ENCODE assay signal across 7 mouse cellular contexts in genomic region chr13:51207965-51208364, GRCm38 (mm10). TPM values are rescaled to one million over a fixed set of nuclear protein-coding genes. Genes with fewer than 3 reads are reported as not detected.
DNase-seq lines count a peak whose midpoint lies in the region; ATAC-seq lines count a peak whose summit lies in the region.

No protein-coding gene starts in this region.

- no peak for DNase-seq in lung, postnatal 4 days
- no peak for DNase-seq in spleen, postnatal 36 days (ENCODE audit: low spot score in 2 of 2)
- no peak for DNase-seq in cerebellum, adult 8-10 months

- peaks cover 9% of the 10 kb centered on the region for H3K4me1 ChIP-seq in lung, embryonic 15.5 days
- H3K4me1 ChIP-seq in embryonic facial prominence, embryonic 13.5 days: peaks cover 22% of the 10 kb centered on the region
- H3K4me1 ChIP-seq in intestine, embryonic 16.5 days (ENCODE audit: control insufficient read depth, insufficient read depth, low read length): no peaks in the 10 kb centered on the region
- no peaks in the 10 kb centered on the region for H3K4me1 ChIP-seq in stomach, embryonic 14.5 days (ENCODE audit: control insufficient read depth, insufficient read depth, low read length)

- WGBS in lung, embryonic 15.5 days: 44% methylated on average over 12 of the region's 12 CpGs
- WGBS in embryonic facial prominence, embryonic 13.5 days: 66% methylated on average over 12 of the region's 12 CpGs
- WGBS in intestine, embryonic 16.5 days: 47% methylated on average over 12 of the region's 12 CpGs
- 48% methylated on average over 12 of the region's 12 CpGs for WGBS in stomach, embryonic 14.5 days

- H3K4me3 ChIP-seq in lung, embryonic 15.5 days: no peak overlapping the region
- no peak overlapping the region for H3K4me3 ChIP-seq in embryonic facial prominence, embryonic 13.5 days
- 0 out of 2 replicates have a peak overlapping the region, but pooled peaks have one; percentile 16 for H3K4me3 ChIP-seq in intestine, embryonic 16.5 days (ENCODE audit: low read length)
- H3K4me3 ChIP-seq in stomach, embryonic 14.5 days (ENCODE audit: low read depth, low read length): no peak overlapping the region; the same call in 1 of the 2 replicates

- no peaks in the 10 kb centered on the region for H3K27me3 ChIP-seq in lung, embryonic 15.5 days
- H3K27me3 ChIP-seq in embryonic facial prominence, embryonic 13.5 days: no peaks in the 10 kb centered on the region
- H3K27me3 ChIP-seq in intestine, embryonic 16.5 days (replicated peaks; ENCODE audit: control insufficient read depth, insufficient read depth, low read length): no peaks in the 10 kb centered on the region
- H3K27me3 ChIP-seq in stomach, embryonic 14.5 days (ENCODE audit: control insufficient read depth, insufficient read depth, low read length): no peaks in the 10 kb centered on the region

- peak overlapping the region; percentile 13; the same call in 1 of the 2 replicates for H3K4me2 ChIP-seq in lung, embryonic 15.5 days
- H3K4me2 ChIP-seq in embryonic facial prominence, embryonic 13.5 days: no peak overlapping the region
- 0 out of 2 replicates have a peak overlapping the region, but pooled peaks have one; percentile 17 for H3K4me2 ChIP-seq in intestine, embryonic 16.5 days (ENCODE audit: low read depth, low read length)
- H3K4me2 ChIP-seq in stomach, embryonic 14.5 days (replicated peaks; ENCODE audit: low read depth, low read length): no peak overlapping the region

- ATAC-seq in lung, embryonic 15.5 days (ENCODE audit: borderline replicate concordance, extremely low read depth, low FRiP score, low TSS enrichment): peak; percentile 33; the same call in 1 of the 2 replicates
- 0 out of 2 replicates have a peak, but pooled peaks have one; percentile 48 for ATAC-seq in embryonic facial prominence, embryonic 13.5 days (ENCODE audit: insufficient number of reproducible peaks, insufficient read depth, low FRiP score, low TSS enrichment, low read depth)
- peak; percentile 63; the same call in 1 of the 2 replicates for ATAC-seq in intestine, embryonic 16.5 days
- ATAC-seq in stomach, embryonic 14.5 days (ENCODE audit: insufficient number of reproducible peaks, insufficient read depth, low FRiP score, low read depth): peak; percentile 30; the same call in 1 of the 2 replicates

- no peak overlapping the region for H3K9ac ChIP-seq in lung, embryonic 15.5 days
- H3K9ac ChIP-seq in embryonic facial prominence, embryonic 13.5 days: no peak overlapping the region
- no peak overlapping the region for H3K9ac ChIP-seq in intestine, embryonic 16.5 days (ENCODE audit: low read depth, low read length)
- H3K9ac ChIP-seq in stomach, embryonic 14.5 days (replicated peaks; ENCODE audit: low read depth, low read length): no peak overlapping the region

- no peaks in the 10 kb centered on the region for H3K36me3 ChIP-seq in lung, embryonic 15.5 days
- H3K36me3 ChIP-seq in embryonic facial prominence, embryonic 13.5 days: no peaks in the 10 kb centered on the region
- H3K36me3 ChIP-seq in intestine, embryonic 16.5 days (ENCODE audit: control insufficient read depth, insufficient read depth, low read length): no peaks in the 10 kb centered on the region
- H3K36me3 ChIP-seq in stomach, embryonic 14.5 days (ENCODE audit: control insufficient read depth, insufficient read depth, low read length): no peaks in the 10 kb centered on the region

- H3K27ac ChIP-seq in lung, embryonic 15.5 days: no peak overlapping the region
- no peak overlapping the region for H3K27ac ChIP-seq in embryonic facial prominence, embryonic 13.5 days
- H3K27ac ChIP-seq in intestine, embryonic 16.5 days (ENCODE audit: low read length): no peak overlapping the region
- H3K27ac ChIP-seq in stomach, embryonic 14.5 days (ENCODE audit: low read length): no peak overlapping the region

- no peaks in the 10 kb centered on the region for H3K9me3 ChIP-seq in lung, embryonic 15.5 days
- H3K9me3 ChIP-seq in embryonic facial prominence, embryonic 13.5 days: no peaks in the 10 kb centered on the region
- no peaks in the 10 kb centered on the region for H3K9me3 ChIP-seq in intestine, embryonic 16.5 days (ENCODE audit: control insufficient read depth, low read length)
- no peaks in the 10 kb centered on the region for H3K9me3 ChIP-seq in stomach, embryonic 14.5 days (ENCODE audit: control insufficient read depth, low read depth, low read length)

RNA-seq across cellular contexts. Expression of gene Nxnl2, which starts 37.1 kb away (rescaled TPM):
- 2.8 and 3.3 TPM in 2 replicates for polyA plus RNA-seq in lung, embryonic 15.5 days (2015; fragmentation: Nextera tagmentation; extraction: Ambion mirVana)
- polyA plus RNA-seq in embryonic facial prominence, embryonic 13.5 days (2015; fragmentation: Nextera tagmentation; extraction: Ambion mirVana): 5.8 and 6.0 TPM in 2 replicates
- polyA plus RNA-seq in intestine, embryonic 16.5 days (2015; fragmentation: Nextera tagmentation; extraction: Ambion mirVana): 1.9 and 2.4 TPM in 2 replicates
- polyA plus RNA-seq in stomach, embryonic 14.5 days (2014; fragmentation: Nextera tagmentation; extraction: Ambion mirVana): 1.0 and 1.1 TPM in 2 replicates

Comparison
In these comparisons a context has a peak if more than half of its experiments do, and no peak if none do; other contexts are left out.
1. H3K4me2 ChIP-seq: peak in lung, embryonic 15.5 days (single experiment) and intestine, embryonic 16.5 days (single experiment); none in embryonic facial prominence, embryonic 13.5 days (single experiment) and stomach, embryonic 14.5 days (single experiment).
2. Peak in every context shown above with its lines, with median percentiles within 50 percentile points of each other: ATAC-seq.